Mouse (Mus musculus) liver, embryonic 14.5 days (tissue): ENCODE data around the gene Usp53. TPM values are rescaled to one million over a fixed set of nuclear protein-coding genes. Genes with fewer than 3 reads are reported as not detected.

Experiments used
- ATAC-seq: fragments of 200-750 bp; cut with Nextera tagmentation; 2 replicates; pipeline ENCODE4 v1.8.0; 2017; ENCODE audit warnings: moderate number of reproducible peaks, mild to moderate bottlenecking, moderate library complexity; ENCODE audit not compliant: insufficient read depth
- DNase-seq, 3 experiments: peaks; one replicate each; pipeline ENCODE4 v3.0.0-alpha.2; 2012 to 2013; ENCODE audit warnings: low read depth in 3 of 3, low spot score in 3 of 3
- H3K27ac ChIP-seq: fragments of 300-500 bp; sonication (generic); 2 replicates; pipeline ENCODE4 v1.5.1; 2014; ENCODE audit warnings: moderate library complexity, mild to moderate bottlenecking, control low read depth, inconsistent platforms
- H3K27me3 ChIP-seq: fragments of 300-500 bp; sonication (generic); 2 replicates; pipeline ENCODE4 v1.6.1; 2014; ENCODE audit warnings: mild to moderate bottlenecking, low read length, moderate library complexity; ENCODE audit not compliant: control insufficient read depth, insufficient read depth
- H3K36me3 ChIP-seq: fragments of 300-500 bp; sonication (generic); replicated peaks from 2 replicates; pipeline ENCODE4 v1.6.1; 2014; ENCODE audit warnings: low read depth; ENCODE audit not compliant: control insufficient read depth, insufficient read depth
- H3K4me1 ChIP-seq, 2 experiments: fragments of 200-500 bp in 1 of 2; fragments of 300-500 bp in 1 of 2; sonication (generic) in 1 of 2; replicated peaks; 2 replicates each; pipeline ENCODE4 v1.6.1; 2012 to 2014; ENCODE audit warnings: antibody characterized with exemption in 1 of 2, inconsistent platforms in 1 of 2, low read length in 1 of 2; ENCODE audit not compliant: control insufficient read depth in 2 of 2, insufficient read depth in 2 of 2
- H3K4me2 ChIP-seq: fragments of 300-500 bp; sonication (generic); 2 replicates; pipeline ENCODE4 v1.6.1; 2014; ENCODE audit warnings: low read depth, mild to moderate bottlenecking, control low read depth, moderate library complexity
- H3K4me3 ChIP-seq, 2 experiments: fragments of 200-500 bp in 1 of 2; fragments of 300-500 bp in 1 of 2; sonication (generic) in 1 of 2; 2 replicates each; pipeline ENCODE4 v1.5.1; 2012 to 2014; ENCODE audit warnings: low read depth in 2 of 2, low read length in 2 of 2, mild to moderate bottlenecking in 2 of 2, control low read depth in 1 of 2, inconsistent platforms in 1 of 2, moderate library complexity in 1 of 2; ENCODE audit not compliant: insufficient read depth in 1 of 2
- H3K9ac ChIP-seq: fragments of 300-500 bp; sonication (generic); replicated peaks from 2 replicates; pipeline ENCODE4 v1.6.1; 2014; ENCODE audit warnings: mild to moderate bottlenecking, control low read depth, moderate library complexity
- H3K9me3 ChIP-seq: fragments of 300-500 bp; sonication (generic); 2 replicates; pipeline ENCODE4 v1.6.1; 2016; ENCODE audit warnings: low read length, mixed read lengths; ENCODE audit not compliant: control insufficient read depth
- CTCF ChIP-seq: IDR thresholded peaks from 2 replicates; pipeline ENCODE4 v1.5.1; 2016; ENCODE audit warnings: antibody characterized with exemption, low read depth, control low read depth
- EP300 ChIP-seq: IDR thresholded peaks from 2 replicates; pipeline ENCODE4 v1.6.1; 2016; ENCODE audit warnings: antibody characterized with exemption, low read depth
- WGBS: fragments of 180-500 bp; shearing (Covaris S2); extraction: QIAGEN DNeasy Blood & Tissue Kit; methylation state at CpG from one replicate; pipeline ENCODE4 v1.1.7; 2014; ENCODE audit not compliant: insufficient replicate concordance; 5-methylcytosine and 5-hydroxymethylcytosine counted together
- microRNA-seq: library from miRNA; unstranded; fragments of <30 nt; microRNA quantifications from one replicate; pipeline ENCODE4, GENCODE M21; 2016
- polyA plus RNA-seq, 2 experiments: library from polyadenylated mRNA; depleted of rRNA in 1 of 2; stranded (reverse) in 1 of 2; unstranded in 1 of 2; fragments of >200 nt; fragmentation: Nextera tagmentation in 1 of 2; extraction: Ambion mirVana in 1 of 2; gene quantifications; 2 replicates each; pipeline versions ENCODE4 v1.2.1 to v1.2.3; 2012 to 2014

Gene Usp53
- polyA plus RNA-seq, 2 experiments, result 0.78 to 1.6 TPM

- no peak for DNase-seq
- H3K4me3 ChIP-seq, result no peak overlapping the region
- no peak for ATAC-seq
- H3K27me3 ChIP-seq, result no peaks in the 10 kb centered on the region
- 58% methylated on average over 5 of the region's 5 CpGs for WGBS
- no peaks in the 10 kb centered on the region for H3K36me3 ChIP-seq
- no peak overlapping the region for H3K4me2 ChIP-seq
- H3K27ac ChIP-seq, result no peak overlapping the region
- H3K4me1 ChIP-seq, result peaks cover 0 to 5% of the 10 kb centered on the region in 2 experiments; a peak in 2 of 4 replicates
- H3K9me3 ChIP-seq, result no peaks in the 10 kb centered on the region
- H3K9ac ChIP-seq, result no peak overlapping the region
- TF ChIP-seq CTCF (no peak), EP300 (no peak)
These were observed 95.9 kb downstream of the Usp53 start for GRCm38 (mm10) chr3:122888371-122888819.

GRCm38 (mm10) chr3:122887505-122888301, 96.6 kb downstream of the Usp53 start:
- no peak for DNase-seq
- WGBS, result 45% methylated on average over 4 of the region's 4 CpGs
- Histone ChIP-seq H3K4me2 (no peak overlapping the region), H3K9ac (no peak overlapping the region), H3K4me1 (peaks cover 0 to 5% of the 10 kb centered on the region in 2 experiments; a peak in 2 of 4 replicates), H3K9me3 (no peaks in the 10 kb centered on the region), H3K36me3 (no peaks in the 10 kb centered on the region), H3K27ac (no peak overlapping the region), H3K27me3 (no peaks in the 10 kb centered on the region), H3K4me3 (no peak overlapping the region)
- no peak for ATAC-seq
- TF ChIP-seq CTCF (no peak), EP300 (no peak)

Small RNA genes within 50 kb of the gene (microRNA-seq; reads per million reads assigned to microRNA genes)
- not detected for gene Gm22066

Other genes starting within 250 kb of the Usp53 start
- 3.8 and 7.5 TPM in 2 replicates for gene Fabp2, start 89.4 kb downstream of the Usp53 start, polyA plus RNA-seq (2012; rRNA removed)
- 13.6 and 14.1 TPM in 2 replicates for gene Fabp2, start 89.4 kb downstream of the Usp53 start, polyA plus RNA-seq (2014; fragmentation: Nextera tagmentation; extraction: Ambion mirVana)
- not detected in 2 replicates for gene Gm10959, start 65.2 kb downstream of the Usp53 start, polyA plus RNA-seq (2012; rRNA removed)
- not detected in 2 replicates for gene Gm10959, start 65.2 kb downstream of the Usp53 start, polyA plus RNA-seq (2014; fragmentation: Nextera tagmentation; extraction: Ambion mirVana)
- 37.6 and 50.6 TPM in 2 replicates for gene 1810037I17Rik, start 60.3 kb downstream of the Usp53 start, polyA plus RNA-seq (2012; rRNA removed)
- gene 1810037I17Rik, start 60.3 kb downstream of the Usp53 start, polyA plus RNA-seq (2014; fragmentation: Nextera tagmentation; extraction: Ambion mirVana), result 110 and 111 TPM in 2 replicates
- not detected in 2 replicates for gene Myoz2, start 50.5 kb upstream of the Usp53 start, polyA plus RNA-seq (2012; rRNA removed)
- gene Myoz2, start 50.5 kb upstream of the Usp53 start, polyA plus RNA-seq (2014; fragmentation: Nextera tagmentation; extraction: Ambion mirVana), result not detected in 2 replicates